22 mouse cellular contexts compared by ENCODE assay signal in genomic region chr7:77138707-77139106, GRCm38 (mm10).
"Had no signal": no experiment of that assay in that cellular context is flagged by ENCODE, and none has a peak within 500 bp of the region (broad histone marks: within the 10 kb centered on the region; RNA-seq: fewer than 3 reads in every experiment).

No protein-coding gene starts in this region.

- DNase-seq: heart, postnatal 10 days; heart, postnatal 14 days; heart, postnatal 36 days; heart, postnatal 4 days; kidney, adult 11 months; kidney, adult 18-20 months; kidney, adult 2 months; kidney, adult 8-10 months; kidney, adult 9 months; kidney, postnatal 10 days; kidney, postnatal 14 days; kidney, postnatal 25 days; kidney, postnatal 36 days; kidney, postnatal 4 days; layer of hippocampus, adult 9-11 months; layer of hippocampus, postnatal 36 days had no signal

- ATAC-seq: hindbrain, embryonic 16.5 days; hindbrain, postnatal 0 days; inflammation-experienced regulatory T-cells, adult 6 months; intestine, embryonic 15.5 days; intestine, embryonic 16.5 days; intestine, postnatal 0 days had no signal
